Mouse (Mus musculus) heart, postnatal 0 days (tissue): ENCODE results near the gene Urb1.

Experiments
- CTCF ChIP-seq: IDR thresholded peaks from 2 replicates; pipeline ENCODE4 v1.5.1; 2016; ENCODE audit warnings: antibody characterized with exemption, control low read depth, low read depth
- EP300 ChIP-seq: IDR thresholded peaks from 2 replicates; pipeline ENCODE4 v1.6.1; 2016; ENCODE audit warnings: antibody characterized with exemption, low read depth

- no peak for TF ChIP-seq CTCF
- no peak for TF ChIP-seq EP300
Observed at GRCm38 (mm10) chr16:90790946-90791345, 19.3 kb downstream of the Urb1 start.
